Comparison of ENCODE assay signal across 13 mouse cellular contexts in the genomic region with DNA sequence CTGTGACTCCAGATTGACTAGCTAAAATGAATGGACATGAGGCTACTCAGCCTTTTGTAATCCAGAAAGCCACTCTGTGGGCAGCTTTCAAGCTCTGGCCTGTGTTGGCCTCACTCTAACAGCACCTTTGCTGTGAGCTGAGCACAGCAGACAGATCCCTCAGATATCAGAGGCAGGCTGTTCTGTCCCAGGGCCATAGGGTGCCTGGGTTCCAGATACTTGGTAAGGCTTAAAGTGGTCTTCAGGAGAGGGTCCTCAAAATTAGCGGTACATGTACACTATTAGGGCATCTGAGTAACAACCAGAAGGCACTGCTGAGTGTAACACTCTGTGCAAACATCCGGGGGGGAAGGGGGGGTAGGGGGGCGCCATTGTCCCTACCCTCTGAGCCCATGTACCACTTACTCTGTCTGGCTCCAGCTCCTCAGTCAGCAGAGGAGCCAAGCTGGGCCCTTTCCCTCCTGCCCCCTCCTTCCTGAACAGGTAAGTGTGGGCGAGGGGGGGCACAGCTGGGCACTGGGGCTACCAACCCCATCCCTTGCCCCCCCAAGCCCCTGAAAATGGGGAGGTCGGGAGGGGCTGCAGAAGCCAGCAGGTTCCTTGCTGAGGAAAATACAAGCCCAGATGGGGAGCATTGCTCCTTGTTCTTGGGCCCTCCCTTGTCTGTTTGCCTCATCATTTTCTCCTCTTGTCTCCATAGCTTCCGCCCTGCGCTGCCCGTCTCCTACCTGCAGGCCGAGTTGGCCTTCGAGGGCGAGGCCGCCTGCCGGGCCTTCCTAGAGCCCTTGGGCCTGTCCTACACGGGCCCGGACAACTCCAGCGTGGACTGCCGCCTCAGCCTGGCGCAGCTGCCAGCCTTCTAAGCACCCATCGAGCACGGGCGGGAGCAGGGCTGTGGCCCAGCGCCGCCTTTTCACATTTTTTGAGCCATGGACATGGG. TPM values are rescaled to one million over a fixed set of nuclear protein-coding genes. Genes with fewer than 3 reads are reported as not detected.
DNase-seq lines count a peak whose midpoint lies in the region; ATAC-seq and TF ChIP-seq lines count a peak whose summit lies in the region.
"Had no signal": no experiment of that assay in that cellular context is flagged by ENCODE, and none has a peak within 500 bp of the region (broad histone marks: within the 10 kb centered on the region; RNA-seq: fewer than 3 reads in every experiment).

No protein-coding gene starts in this region.

- no peak for ATAC-seq in cerebellum, adult (ENCODE audit: insufficient number of reproducible peaks, low FRiP score, low TSS enrichment)
- ATAC-seq in limb, embryonic 15.5 days (ENCODE audit: insufficient number of reproducible peaks, low FRiP score, low TSS enrichment, low read depth), result no peak
- ATAC-seq in liver, postnatal 0 days, result no peak
- no peak for ATAC-seq in kidney, embryonic 14.5 days (ENCODE audit: low FRiP score, low TSS enrichment)
- no peak for ATAC-seq in hindbrain, embryonic 11.5 days (ENCODE audit: low FRiP score)
- ATAC-seq: forebrain, embryonic 13.5 days; hindbrain, embryonic 16.5 days had no signal

- in situ Hi-C loops in ES-E14 (cut with MboI; ENCODE audit: low sequenced_read_pairs in 2 of 2, unreplicated experiment in 2 of 2), result loop anchor here in 1 of 2 experiments (25.0 kb wide), 1 partner anchor 291 kb away; the partner anchor contains the start of gene Rdh13

- peaks cover 35% of the 10 kb centered on the region for H3K4me1 ChIP-seq in limb, embryonic 15.5 days
- H3K4me1 ChIP-seq in limb, embryonic 10.5 days, result peaks cover 26% of the 10 kb centered on the region
- H3K4me1 ChIP-seq in ES-E14 (ENCODE audit: control insufficient read depth in 2 of 2, insufficient read depth in 2 of 2, low read length in 2 of 2, poor library complexity in 1 of 2), result peaks cover 7 to 19% of the 10 kb centered on the region in 2 experiments
- H3K4me1 ChIP-seq in liver, postnatal 0 days (ENCODE audit: insufficient read depth), result peaks cover 25% of the 10 kb centered on the region
- peaks cover 13% of the 10 kb centered on the region for H3K4me1 ChIP-seq in kidney, embryonic 14.5 days (ENCODE audit: control insufficient read depth, insufficient read depth, low read length)
- H3K4me1 ChIP-seq in hindbrain, embryonic 11.5 days (replicated peaks; ENCODE audit: control insufficient read depth, insufficient read depth, low read length), result peaks cover 5% of the 10 kb centered on the region; the same call in 1 of the 2 replicates

- no peak overlapping the region for H3K9ac ChIP-seq in limb, embryonic 15.5 days
- peak overlapping the region; percentile 5; the same call in 1 of the 2 replicates for H3K9ac ChIP-seq in ES-E14 (ENCODE audit: insufficient read depth, low read depth, low read length, poor library complexity, severe bottlenecking)
- no peak overlapping the region for H3K9ac ChIP-seq in liver, postnatal 0 days (replicated peaks)
- no peak overlapping the region for H3K9ac ChIP-seq in kidney, embryonic 14.5 days (ENCODE audit: low read depth, low read length)
- no peak overlapping the region for H3K9ac ChIP-seq in hindbrain, embryonic 11.5 days (ENCODE audit: low read depth, low read length)
- H3K9ac ChIP-seq: forebrain, embryonic 13.5 days; stomach, embryonic 15.5 days had no signal

- no peaks in the 10 kb centered on the region for H3K9me3 ChIP-seq in limb, embryonic 15.5 days
- no peaks in the 10 kb centered on the region for H3K9me3 ChIP-seq in limb, embryonic 10.5 days (replicated peaks)
- no peaks in the 10 kb centered on the region for H3K9me3 ChIP-seq in ES-E14 (ENCODE audit: control insufficient read depth, insufficient read depth, low read depth, low read length)
- no peaks in the 10 kb centered on the region for H3K9me3 ChIP-seq in liver, postnatal 0 days (ENCODE audit: low read length)
- no peaks in the 10 kb centered on the region for H3K9me3 ChIP-seq in kidney, embryonic 14.5 days (ENCODE audit: control insufficient read depth, low read length)
- H3K9me3 ChIP-seq in hindbrain, embryonic 11.5 days (ENCODE audit: control insufficient read depth, low read length), result no peaks in the 10 kb centered on the region
- H3K9me3 ChIP-seq: forebrain, embryonic 13.5 days; stomach, embryonic 15.5 days had no signal

- no peak overlapping the region for H3K4me2 ChIP-seq in limb, embryonic 15.5 days
- H3K4me2 ChIP-seq in liver, postnatal 0 days (ENCODE audit: low read depth, low read length), result no peak overlapping the region
- H3K4me2 ChIP-seq in kidney, embryonic 14.5 days (replicated peaks; ENCODE audit: low read depth, low read length), result no peak overlapping the region
- no peak overlapping the region for H3K4me2 ChIP-seq in hindbrain, embryonic 11.5 days (replicated peaks; ENCODE audit: low read depth, low read length)
- H3K4me2 ChIP-seq: forebrain, embryonic 13.5 days; stomach, embryonic 15.5 days had no signal

- H3K27me3 ChIP-seq in limb, embryonic 15.5 days, result peaks cover 4% of the 10 kb centered on the region; the same call in 1 of the 2 replicates
- H3K27me3 ChIP-seq in limb, embryonic 10.5 days (ENCODE audit: low read depth, poor library complexity, severe bottlenecking), result peaks cover 17% of the 10 kb centered on the region
- 0 out of 2 replicates have a peak, but pooled peaks cover 2% of the 10 kb centered on the region for H3K27me3 ChIP-seq in liver, postnatal 0 days (ENCODE audit: insufficient read depth, low read length)
- peaks cover 7% of the 10 kb centered on the region for H3K27me3 ChIP-seq in kidney, embryonic 14.5 days (ENCODE audit: control insufficient read depth, insufficient read depth, low read length)
- peaks cover 11% of the 10 kb centered on the region for H3K27me3 ChIP-seq in hindbrain, embryonic 11.5 days (ENCODE audit: control insufficient read depth, insufficient read depth, low read length)
- H3K27me3 ChIP-seq: stomach, embryonic 15.5 days had no signal

- no peak overlapping the region for H3K4me3 ChIP-seq in limb, embryonic 15.5 days
- no peak overlapping the region for H3K4me3 ChIP-seq in limb, embryonic 10.5 days
- H3K4me3 ChIP-seq in ES-E14 (ENCODE audit: insufficient read depth in 1 of 2, low read depth in 1 of 2, low read length in 2 of 2, poor library complexity in 1 of 2, severe bottlenecking in 1 of 2), result 0 out of 4 replicates have a peak overlapping the region, but pooled peaks of 1 of the 2 experiments have one; percentile 12
- H3K4me3 ChIP-seq in liver, postnatal 0 days (ENCODE audit: low read depth, low read length), result no peak overlapping the region
- no peak overlapping the region for H3K4me3 ChIP-seq in kidney, embryonic 14.5 days (ENCODE audit: low read length)
- no peak overlapping the region for H3K4me3 ChIP-seq in hindbrain, embryonic 11.5 days (ENCODE audit: low read depth, low read length)
- H3K4me3 ChIP-seq: forebrain, embryonic 13.5 days; stomach, embryonic 15.5 days had no signal

- WGBS in limb, embryonic 15.5 days, result 88% methylated on average over 23 of the region's 23 CpGs
- WGBS in limb, embryonic 10.5 days, result 94% methylated on average over 23 of the region's 23 CpGs
- 90% methylated on average over 23 of the region's 23 CpGs for WGBS in liver, postnatal 0 days (ENCODE audit: insufficient replicate concordance)
- WGBS in kidney, embryonic 14.5 days, result 95% methylated on average over 22 of the region's 23 CpGs
- 94% methylated on average over 21 of the region's 23 CpGs for WGBS in hindbrain, embryonic 11.5 days

- 0 out of 2 replicates have a peak overlapping the region, but pooled peaks have one; percentile 11 for H3K27ac ChIP-seq in limb, embryonic 15.5 days
- H3K27ac ChIP-seq in limb, embryonic 10.5 days, result no peak overlapping the region
- no peak overlapping the region for H3K27ac ChIP-seq in ES-E14 (ENCODE audit: insufficient read depth, low read depth, low read length, poor library complexity, severe bottlenecking)
- H3K27ac ChIP-seq in liver, postnatal 0 days (ENCODE audit: low read depth), result no peak overlapping the region
- no peak overlapping the region for H3K27ac ChIP-seq in kidney, embryonic 14.5 days (ENCODE audit: low read depth, low read length)
- no peak overlapping the region for H3K27ac ChIP-seq in hindbrain, embryonic 11.5 days (ENCODE audit: low read depth, low read length)
- H3K27ac ChIP-seq: forebrain, embryonic 13.5 days; kidney, postnatal 0 days; macrophage; stomach, embryonic 15.5 days had no signal

- DNase-seq in cerebellum, adult 8-10 months, result peak; percentile 38
- DNase-seq in limb, embryonic 10.5 days (ENCODE audit: low spot score), result no peak
- no peak for DNase-seq in ES-E14 (ENCODE audit: low read depth, low spot score)
- DNase-seq in liver, postnatal 0 days, result peak; percentile 13
- DNase-seq in hindbrain, embryonic 11.5 days (ENCODE audit: low spot score), result no peak

- TF ChIP-seq CTCF in liver, postnatal 0 days (IDR thresholded peaks at IDR 0.05; ENCODE audit: low read depth), result no peak

- peaks cover 70% of the 10 kb centered on the region for H3K36me3 ChIP-seq in limb, embryonic 15.5 days
- peaks cover 77% of the 10 kb centered on the region for H3K36me3 ChIP-seq in limb, embryonic 10.5 days
- peaks cover 60% of the 10 kb centered on the region for H3K36me3 ChIP-seq in ES-E14 (ENCODE audit: control insufficient read depth, insufficient read depth, low read length, poor library complexity, severe bottlenecking)
- peaks cover 64% of the 10 kb centered on the region for H3K36me3 ChIP-seq in liver, postnatal 0 days (replicated peaks; ENCODE audit: insufficient read depth, low read length)
- peaks cover 65% of the 10 kb centered on the region for H3K36me3 ChIP-seq in kidney, embryonic 14.5 days (ENCODE audit: control insufficient read depth, insufficient read depth, low read length)
- H3K36me3 ChIP-seq in hindbrain, embryonic 11.5 days (ENCODE audit: control insufficient read depth, insufficient read depth, low read length), result peaks cover 34% of the 10 kb centered on the region

- no peak for TF ChIP-seq EP300 in liver, postnatal 0 days (IDR thresholded peaks at IDR 0.05; ENCODE audit: low read depth)

RNA-seq across cellular contexts. Expression of gene Leng9, which starts 3.7 kb away (rescaled TPM):
- 5.4 and 6.2 TPM in 2 replicates for polyA plus RNA-seq in limb, embryonic 15.5 days (2015; fragmentation: Nextera tagmentation; extraction: Ambion mirVana)
- 1.2 and 2.0 TPM in 2 replicates for polyA plus RNA-seq in limb, embryonic 10.5 days (2016; fragmentation: Nextera tagmentation; extraction: Ambion mirVana)
- 0.79 and 1.0 TPM in 2 replicates for total RNA-seq in ES-E14 (2012; rRNA removed)
- polyA plus RNA-seq in liver, postnatal 0 days (2015; fragmentation: Nextera tagmentation; extraction: Ambion mirVana), result 2.8 TPM in 2 replicates
- 1.8 and 2.5 TPM in 2 replicates for polyA plus RNA-seq in kidney, embryonic 14.5 days (2014; fragmentation: Nextera tagmentation; extraction: Ambion mirVana)
- 1.9 TPM in 2 replicates for polyA plus RNA-seq in hindbrain, embryonic 11.5 days (2014; fragmentation: Nextera tagmentation; extraction: Ambion mirVana)

RNA-seq across cellular contexts. Expression of gene Leng8, which starts 9.7 kb away (rescaled TPM):
- 56.7 and 57.3 TPM in 2 replicates for polyA plus RNA-seq in limb, embryonic 15.5 days (2015; fragmentation: Nextera tagmentation; extraction: Ambion mirVana)
- polyA plus RNA-seq in limb, embryonic 10.5 days (2016; fragmentation: Nextera tagmentation; extraction: Ambion mirVana), result 61.7 and 75.9 TPM in 2 replicates
- 77.2 and 115 TPM in 2 replicates for total RNA-seq in ES-E14 (2012; rRNA removed)
- polyA plus RNA-seq in liver, postnatal 0 days (2015; fragmentation: Nextera tagmentation; extraction: Ambion mirVana), result 9.1 and 9.7 TPM in 2 replicates
- 45.0 and 48.7 TPM in 2 replicates for polyA plus RNA-seq in kidney, embryonic 14.5 days (2014; fragmentation: Nextera tagmentation; extraction: Ambion mirVana)
- polyA plus RNA-seq in hindbrain, embryonic 11.5 days (2014; fragmentation: Nextera tagmentation; extraction: Ambion mirVana), result 45.3 and 54.4 TPM in 2 replicates

RNA-seq across cellular contexts. Expression of gene Cdc42ep5, which starts 18.1 kb away (rescaled TPM):
- 80.6 and 82.3 TPM in 2 replicates for polyA plus RNA-seq in limb, embryonic 15.5 days (2015; fragmentation: Nextera tagmentation; extraction: Ambion mirVana)
- 23.5 and 32.3 TPM in 2 replicates for polyA plus RNA-seq in limb, embryonic 10.5 days (2016; fragmentation: Nextera tagmentation; extraction: Ambion mirVana)
- total RNA-seq in ES-E14 (2012; rRNA removed), result 13.3 and 17.2 TPM in 2 replicates
- 8.2 and 12.1 TPM in 2 replicates for polyA plus RNA-seq in liver, postnatal 0 days (2015; fragmentation: Nextera tagmentation; extraction: Ambion mirVana)
- polyA plus RNA-seq in kidney, embryonic 14.5 days (2014; fragmentation: Nextera tagmentation; extraction: Ambion mirVana), result 30.3 and 34.3 TPM in 2 replicates
- 19.9 and 20.7 TPM in 2 replicates for polyA plus RNA-seq in hindbrain, embryonic 11.5 days (2014; fragmentation: Nextera tagmentation; extraction: Ambion mirVana)
- polyA plus RNA-seq: macrophage had no signal

RNA-seq across cellular contexts. Expression of gene Ttyh1, which starts 27.3 kb away (rescaled TPM):
- polyA plus RNA-seq in limb, embryonic 15.5 days (2015; fragmentation: Nextera tagmentation; extraction: Ambion mirVana), result 2.6 and 3.3 TPM in 2 replicates
- 0.79 and 1.2 TPM in 2 replicates for polyA plus RNA-seq in limb, embryonic 10.5 days (2016; fragmentation: Nextera tagmentation; extraction: Ambion mirVana)
- total RNA-seq in ES-E14 (2012; rRNA removed), result 11.9 and 21.0 TPM in 2 replicates
- 1.9 and 3.2 TPM in 2 replicates for polyA plus RNA-seq in liver, postnatal 0 days (2015; fragmentation: Nextera tagmentation; extraction: Ambion mirVana)
- 1.2 and 1.5 TPM in 2 replicates for polyA plus RNA-seq in kidney, embryonic 14.5 days (2014; fragmentation: Nextera tagmentation; extraction: Ambion mirVana)
- 61.0 and 66.6 TPM in 2 replicates for polyA plus RNA-seq in hindbrain, embryonic 11.5 days (2014; fragmentation: Nextera tagmentation; extraction: Ambion mirVana)

Comparison
In these comparisons a context has a peak if more than half of its experiments do, and no peak if none do; other contexts are left out.
1. DNase-seq: peak in cerebellum, adult 8-10 months (single experiment) and liver, postnatal 0 days (single experiment); none in limb, embryonic 10.5 days (single experiment), ES-E14 (single experiment) and hindbrain, embryonic 11.5 days (single experiment).